Mouse (Mus musculus): ENCODE data around the gene Fam174b.

- no peak for TF ChIP-seq POLR2A (IDR thresholded peaks at IDR 0.05; ENCODE audit: borderline replicate concordance, control insufficient read depth, low read depth, low read length)
- no peak for TF ChIP-seq CTCF (IDR thresholded peaks at IDR 0.05; ENCODE audit: control insufficient read depth, insufficient read depth, low read length)
Measured at GRCm38 (mm10) chr7:73718031-73718430, 22.1 kb upstream of the Fam174b start.
